Mouse (Mus musculus) cerebellum, adult 9-10 months (tissue): ENCODE results near the gene Zbtb45.

Source experiments
- DNase-seq: peaks from one replicate; pipeline ENCODE4 v3.0.0; 2022

The Zbtb45 gene

DNA sequence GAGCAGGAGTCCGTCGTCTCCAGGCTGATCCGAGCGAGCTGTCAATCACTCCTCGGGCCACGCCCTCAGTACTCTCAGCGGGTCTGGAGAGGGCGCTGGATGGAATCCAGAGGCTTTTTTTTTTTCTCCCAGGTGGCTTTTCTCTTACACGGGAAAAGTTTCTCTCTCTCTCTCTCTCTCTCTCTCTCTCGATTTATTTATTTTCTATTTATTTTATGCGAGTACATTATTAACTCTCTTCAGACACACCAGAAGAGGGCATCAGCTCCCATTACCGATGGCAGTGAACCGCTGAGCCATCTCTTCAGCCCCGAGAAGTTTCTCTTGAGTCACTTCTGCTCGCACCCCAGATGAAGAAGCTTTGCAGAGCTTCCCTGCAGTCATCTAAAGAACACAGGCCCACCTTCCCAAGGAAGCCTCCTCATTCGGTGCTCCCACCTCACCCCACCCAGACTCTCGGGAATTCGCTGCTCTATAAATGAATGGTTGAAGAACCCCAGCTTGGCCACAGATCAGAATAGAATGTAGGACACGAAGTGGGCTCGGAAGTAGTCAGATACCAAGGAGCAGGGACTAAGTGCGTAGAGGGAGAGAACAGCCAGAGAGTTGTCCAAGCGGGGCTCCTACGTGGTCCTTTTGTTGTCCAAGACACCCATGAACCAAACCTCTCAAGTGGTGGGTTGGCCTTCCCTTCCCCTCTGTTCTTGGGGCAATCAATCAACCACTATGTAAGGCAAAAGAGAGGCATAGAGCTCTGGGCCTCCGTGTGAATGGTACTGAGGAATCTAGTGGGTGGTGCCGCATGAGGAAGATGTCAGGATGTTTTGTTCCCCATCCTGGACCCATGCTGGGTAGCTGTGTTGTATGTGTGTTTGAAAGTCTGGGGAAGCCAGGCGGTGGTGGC, at the start of gene Zbtb45:
TSS of gene Zbtb45 (minus strand) at position 30 of the 904 bp plus-strand sequence.
- peak; percentile 53 for DNase-seq

DNA sequence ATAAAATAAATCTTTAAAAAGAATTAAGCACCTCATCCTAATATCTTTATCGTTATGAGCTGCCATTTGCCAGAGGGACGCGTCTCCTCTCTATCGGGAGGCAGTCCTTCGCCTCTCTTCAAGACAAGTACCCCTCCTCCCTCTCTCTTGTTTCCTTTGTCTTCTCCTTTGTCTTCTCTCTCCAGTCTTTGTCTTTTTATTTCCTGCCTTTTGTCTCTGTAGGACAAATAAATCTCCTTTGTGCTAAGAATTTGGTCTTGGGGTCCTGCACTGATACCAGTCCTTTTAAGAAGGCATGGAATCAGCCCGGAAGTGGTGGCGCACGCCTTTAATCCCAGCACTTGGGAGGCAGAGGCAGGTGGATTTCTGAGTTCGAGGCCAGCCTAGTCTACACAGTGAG, 49.7 kb upstream of the Zbtb45 start:
- no peak for DNase-seq

DNA sequence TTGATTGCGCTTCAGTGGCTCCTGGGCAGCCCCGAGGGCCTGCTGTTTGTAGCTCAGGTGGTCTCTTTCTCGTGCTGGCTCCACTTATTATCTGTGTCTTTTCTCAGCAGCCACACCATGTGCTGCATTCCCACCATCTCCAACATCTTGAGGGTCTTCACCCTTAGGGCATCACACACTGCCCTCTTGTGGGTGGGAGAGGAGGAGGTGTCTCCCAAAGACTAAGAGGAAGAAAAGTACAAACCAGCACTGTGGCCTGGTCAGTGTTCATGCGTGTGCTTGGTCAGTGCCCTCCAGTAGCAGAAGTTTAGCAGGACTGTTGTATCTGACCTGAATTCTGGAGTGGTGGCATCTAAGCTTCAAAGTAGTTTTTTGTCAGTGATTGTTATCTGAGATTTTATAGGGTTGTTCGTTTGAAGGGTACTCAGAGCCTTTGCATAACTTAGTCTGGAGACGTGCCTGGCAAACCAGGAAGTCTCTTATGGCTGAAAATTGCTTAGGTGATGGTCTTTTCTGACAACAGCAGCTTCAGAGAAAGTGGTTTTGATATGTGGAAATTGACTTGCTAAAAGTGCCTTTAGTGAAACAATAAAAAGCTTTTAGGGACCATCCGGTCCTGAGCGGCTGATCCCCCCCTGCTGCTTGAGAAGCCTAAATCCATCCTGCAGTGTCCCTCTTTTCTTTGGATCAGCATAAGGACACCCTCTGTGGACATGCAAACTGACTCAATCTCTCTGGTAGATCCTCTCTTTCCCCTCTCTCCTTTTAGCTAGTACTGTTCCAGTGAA, 47.3 kb upstream of the Zbtb45 start:
- peak; percentile 11 for DNase-seq

DNA sequence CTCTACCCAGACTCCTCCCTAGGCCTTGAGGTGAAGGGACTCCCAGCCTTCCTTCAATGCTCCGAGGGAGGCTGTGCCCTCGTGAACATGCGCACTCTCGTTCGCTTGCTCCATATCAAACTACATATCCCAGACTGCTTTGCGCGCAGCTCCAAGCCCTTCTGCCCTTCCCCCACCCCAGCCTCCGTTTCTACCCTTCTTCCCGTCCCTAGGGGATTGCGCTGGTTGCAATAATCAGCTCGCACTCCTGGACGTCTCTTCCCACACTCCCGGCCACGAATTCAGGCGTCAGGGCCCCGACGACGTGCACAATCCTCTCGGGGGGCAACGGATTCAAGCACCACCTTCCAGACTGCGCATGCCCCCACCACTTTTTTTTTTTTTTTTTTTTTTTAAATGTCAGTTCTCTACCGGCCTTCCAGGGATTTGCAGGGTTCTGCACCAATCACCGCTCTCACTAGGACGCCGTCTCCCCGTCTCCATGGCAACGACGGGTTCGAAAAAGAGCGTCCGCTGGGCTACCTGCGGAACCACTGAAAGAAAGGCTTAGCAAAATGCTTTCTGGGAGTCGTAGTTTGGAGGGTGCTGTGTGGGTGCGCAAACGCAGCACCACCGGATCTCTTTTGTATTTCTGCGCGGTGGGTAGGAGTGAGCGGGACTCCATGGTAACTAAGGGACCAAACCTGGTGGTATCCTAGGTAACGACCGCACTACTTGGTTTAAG, 44.6 kb upstream of the Zbtb45 start, which contains the start of gene Mzf1:
TSS of gene Mzf1 (minus strand) at position 478 of the 724 bp plus-strand sequence.
- peak; percentile 98 for DNase-seq

DNA sequence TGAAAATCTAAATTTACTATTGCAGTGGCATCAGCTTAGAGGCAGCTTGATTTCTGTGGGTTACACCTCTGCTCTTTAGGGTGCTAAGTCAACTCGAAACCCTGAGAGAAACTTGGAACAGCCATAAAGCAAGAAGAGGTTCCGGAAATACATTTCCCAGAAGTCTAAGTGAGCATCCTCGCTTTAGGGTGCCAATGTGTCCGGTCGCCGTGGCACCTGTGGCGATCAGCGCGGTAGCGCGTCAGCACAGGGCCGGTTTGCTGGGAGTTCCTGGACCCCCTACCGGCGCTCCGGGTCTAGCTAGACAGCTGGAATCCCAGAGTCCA, 44.1 kb upstream of the Zbtb45 start:
- DNase-seq: no peak

DNA sequence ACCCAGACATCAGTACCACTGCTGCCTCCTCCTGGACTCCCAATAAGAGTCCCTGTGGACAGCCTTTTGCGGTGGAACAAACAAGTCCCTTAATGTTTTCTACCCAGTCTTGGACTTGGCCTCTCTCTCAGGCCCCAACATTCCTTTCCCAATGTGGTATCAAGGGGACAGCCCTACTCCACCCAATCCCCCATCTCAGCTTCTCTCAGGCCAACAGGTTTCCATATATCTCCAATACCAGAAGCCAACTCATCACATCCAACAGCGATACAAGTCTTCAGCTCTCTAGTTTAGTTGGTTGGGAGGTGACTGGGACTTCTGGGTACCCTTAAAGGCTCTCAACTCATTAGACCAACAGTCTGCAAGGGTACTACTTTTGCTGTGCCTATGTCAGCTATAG, 43.7 kb upstream of the Zbtb45 start:
- DNase-seq: no peak

DNA sequence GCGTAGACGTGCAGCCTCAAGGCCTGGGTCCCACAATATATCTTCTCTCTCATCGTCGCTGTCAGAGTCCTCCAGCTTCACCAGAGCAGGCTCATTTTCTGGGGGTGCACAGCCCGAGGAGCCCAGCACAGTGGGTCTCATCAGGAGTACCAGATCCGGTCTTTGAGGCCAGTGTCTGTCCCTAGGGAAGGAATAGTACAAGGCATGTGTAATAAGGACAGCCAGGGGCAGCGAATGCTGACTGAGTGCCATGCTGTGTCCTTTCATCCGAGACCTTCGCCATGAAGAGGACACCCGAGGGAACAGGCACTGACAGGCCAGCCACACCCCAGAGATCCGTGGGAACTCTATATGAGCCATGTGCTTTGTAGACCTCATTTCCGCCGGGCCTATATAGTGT, 43.2 kb upstream of the Zbtb45 start:
- DNase-seq: peak; percentile 67

DNA sequence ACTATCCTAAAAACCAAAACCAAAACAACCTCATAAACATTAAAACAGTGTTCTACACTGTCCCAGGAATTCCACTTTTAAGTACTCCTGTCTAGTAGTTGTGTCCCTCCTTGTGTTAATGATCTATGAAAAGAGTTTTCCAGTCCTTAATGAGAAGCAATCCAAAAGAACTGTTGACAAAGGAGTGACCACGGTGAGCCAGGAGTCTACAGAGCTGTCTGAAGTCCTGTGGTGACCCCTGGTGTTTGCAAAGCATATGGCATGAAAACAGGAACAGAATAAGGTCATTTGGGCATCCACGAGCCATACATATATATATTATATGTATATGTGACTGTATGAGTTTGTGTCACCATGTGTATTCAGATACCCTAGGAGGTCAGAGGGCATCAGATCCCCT, 36.2 kb upstream of the Zbtb45 start:
- DNase-seq: peak; percentile 82

DNA sequence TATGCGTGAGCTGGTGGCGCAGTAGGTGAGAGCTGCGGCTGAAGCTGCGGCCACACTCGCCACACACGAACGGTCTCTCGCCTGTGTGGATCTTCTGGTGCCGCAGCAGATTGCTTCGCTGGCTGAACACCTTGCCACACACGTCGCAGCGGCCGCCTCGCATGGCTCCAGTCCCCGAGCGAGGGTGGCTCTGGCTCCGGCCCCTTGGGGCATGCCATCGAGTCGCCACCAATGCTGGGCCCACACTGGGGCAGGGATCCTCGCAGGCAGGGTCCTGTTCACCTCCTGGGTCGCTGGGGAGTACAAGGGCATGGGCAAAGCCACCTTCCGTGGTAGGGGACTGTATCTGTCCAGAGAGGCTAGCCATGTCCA, 34.4 kb upstream of the Zbtb45 start:
- DNase-seq: no peak

DNA sequence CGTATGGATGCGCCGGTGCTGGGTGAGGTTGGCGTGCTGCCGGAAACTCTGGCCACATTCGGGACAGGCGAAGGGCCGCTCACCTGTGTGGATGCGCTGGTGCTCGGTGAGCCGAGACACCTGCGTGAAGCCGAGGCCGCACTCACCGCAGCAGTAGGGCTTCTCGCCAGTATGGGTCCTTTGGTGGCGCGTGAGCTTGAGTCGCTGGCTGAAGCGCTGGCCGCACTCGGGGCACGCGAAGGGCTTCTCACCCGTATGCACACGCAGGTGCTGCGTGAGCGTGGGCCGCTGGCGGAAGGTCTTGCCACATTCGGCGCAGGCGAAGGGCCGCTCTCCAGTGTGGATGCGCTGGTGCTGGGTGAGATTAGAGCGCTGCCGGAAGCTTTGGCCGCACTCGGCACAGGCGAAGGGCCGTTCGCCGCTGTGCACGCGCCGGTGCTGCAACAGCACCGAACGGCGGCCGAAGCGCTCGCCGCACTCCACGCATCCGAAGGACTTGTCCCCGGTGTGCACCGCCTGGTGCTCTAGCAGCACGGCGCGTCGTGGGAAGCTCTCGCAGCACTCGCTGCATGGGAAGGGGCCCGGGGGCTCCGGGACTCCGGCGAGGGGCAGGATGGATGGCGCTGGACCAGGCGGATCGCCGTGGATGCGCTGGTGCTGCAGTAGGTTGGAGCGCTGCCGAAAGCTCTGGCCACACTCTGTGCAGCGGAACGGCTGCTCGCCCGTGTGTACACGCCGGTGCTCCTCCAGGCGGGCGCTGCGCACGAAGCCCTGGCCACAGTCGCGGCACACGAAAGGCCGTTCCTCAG, 33.8 kb upstream of the Zbtb45 start:
- peak; percentile 82 for DNase-seq

DNA sequence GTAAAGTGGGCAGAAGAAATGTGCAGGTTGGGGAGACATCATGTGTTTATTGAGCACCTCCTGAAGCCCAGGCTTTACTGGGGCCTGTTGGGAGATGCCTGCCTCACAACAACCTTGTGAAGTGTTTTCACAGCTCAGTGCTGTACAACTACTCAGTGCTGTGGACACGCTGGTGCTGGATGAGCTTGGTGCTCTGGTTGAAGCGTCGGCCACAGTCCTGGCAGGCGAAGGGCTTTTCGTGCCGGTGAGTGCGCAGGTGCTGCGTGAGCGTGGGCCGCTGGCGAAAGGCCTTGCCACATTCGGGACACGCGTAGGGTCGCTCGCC, 33.2 kb upstream of the Zbtb45 start:
- DNase-seq: no peak

DNA sequence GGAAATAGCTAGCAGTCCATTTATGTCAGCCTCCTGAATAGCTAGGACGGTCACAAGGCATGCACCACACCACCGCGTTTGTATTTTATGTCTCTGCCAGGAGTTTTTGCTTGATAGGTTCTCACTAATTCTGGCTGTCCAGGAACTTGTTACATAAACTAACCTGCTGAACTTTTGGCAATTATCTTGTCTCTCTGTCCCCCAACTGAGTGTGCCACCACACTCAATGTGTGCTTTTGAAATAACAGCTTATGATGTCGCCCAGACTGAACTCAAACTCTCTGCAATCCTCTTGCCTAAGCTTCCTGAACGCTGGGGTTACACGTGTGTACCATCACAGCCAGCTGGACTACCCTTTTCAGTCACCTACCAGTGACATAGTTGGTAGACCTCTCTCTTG, 32.7 kb upstream of the Zbtb45 start:
- DNase-seq: peak; percentile 61

DNA sequence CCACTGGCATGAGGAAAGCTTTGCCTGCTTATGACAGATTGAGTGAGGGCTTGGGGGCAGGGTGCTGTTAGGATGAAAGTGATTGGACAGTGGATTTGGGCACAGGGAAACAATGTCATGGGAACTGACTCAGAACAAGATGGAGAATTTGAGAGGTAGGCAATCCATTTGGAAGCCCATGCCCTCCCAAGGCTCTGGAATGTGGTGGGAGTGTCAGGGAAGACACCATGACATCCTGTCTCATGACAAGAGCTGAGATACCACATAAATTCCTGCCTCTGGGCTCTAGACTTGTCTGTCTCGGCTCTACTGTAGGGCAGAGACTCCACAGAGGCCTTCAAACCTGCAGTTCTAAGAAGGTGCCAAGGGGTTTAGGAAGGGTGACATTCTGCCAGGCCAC, 31.4 kb upstream of the Zbtb45 start:
- peak; percentile 43 for DNase-seq

DNA sequence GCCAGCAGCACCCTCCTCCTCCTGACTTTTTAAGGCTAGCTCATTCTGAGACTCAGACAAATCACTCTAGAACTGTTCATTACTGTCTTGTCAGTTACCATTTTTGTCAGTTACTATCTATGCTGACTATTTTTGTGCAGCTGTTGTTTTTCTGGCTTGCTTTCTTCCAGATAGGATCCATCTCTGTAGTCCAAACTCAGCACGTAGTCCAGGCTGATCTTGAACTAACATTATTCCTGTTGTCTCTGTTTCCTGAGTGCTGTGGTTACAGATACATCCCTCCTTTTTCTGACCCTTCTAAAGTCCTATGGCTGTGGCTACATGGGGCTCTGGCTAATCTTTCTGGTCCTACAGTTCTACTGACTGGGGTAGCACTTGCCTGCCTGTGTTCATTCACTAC, 29.3 kb upstream of the Zbtb45 start:
- DNase-seq: peak; percentile 52

DNA sequence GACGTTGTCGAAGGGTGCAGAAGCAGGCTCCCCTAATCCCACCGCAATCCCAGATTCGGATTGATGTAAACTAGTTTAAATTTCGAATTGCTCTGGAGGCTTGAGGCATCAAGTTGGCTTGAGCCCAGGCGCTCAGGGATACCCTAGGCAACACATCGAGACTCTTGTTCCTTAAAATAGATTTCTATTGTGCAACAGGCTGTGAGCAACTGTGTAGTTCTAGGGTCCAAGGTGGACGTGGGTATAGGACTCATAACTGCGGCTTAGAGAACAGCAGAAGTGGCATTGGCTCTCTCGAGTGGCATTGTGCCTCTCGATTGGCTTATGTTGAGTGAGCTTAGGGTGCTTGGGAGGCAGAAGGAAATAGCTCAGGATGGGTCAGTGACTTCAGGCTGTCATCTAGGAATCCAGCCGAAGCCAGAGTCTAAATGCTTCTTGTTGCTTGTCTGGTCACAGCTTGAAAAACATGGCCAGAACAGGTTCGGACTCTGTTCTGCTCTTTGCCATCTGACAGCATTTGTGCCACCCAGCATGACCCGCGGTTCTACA, 28.9 kb upstream of the Zbtb45 start:
- DNase-seq: no peak

DNA sequence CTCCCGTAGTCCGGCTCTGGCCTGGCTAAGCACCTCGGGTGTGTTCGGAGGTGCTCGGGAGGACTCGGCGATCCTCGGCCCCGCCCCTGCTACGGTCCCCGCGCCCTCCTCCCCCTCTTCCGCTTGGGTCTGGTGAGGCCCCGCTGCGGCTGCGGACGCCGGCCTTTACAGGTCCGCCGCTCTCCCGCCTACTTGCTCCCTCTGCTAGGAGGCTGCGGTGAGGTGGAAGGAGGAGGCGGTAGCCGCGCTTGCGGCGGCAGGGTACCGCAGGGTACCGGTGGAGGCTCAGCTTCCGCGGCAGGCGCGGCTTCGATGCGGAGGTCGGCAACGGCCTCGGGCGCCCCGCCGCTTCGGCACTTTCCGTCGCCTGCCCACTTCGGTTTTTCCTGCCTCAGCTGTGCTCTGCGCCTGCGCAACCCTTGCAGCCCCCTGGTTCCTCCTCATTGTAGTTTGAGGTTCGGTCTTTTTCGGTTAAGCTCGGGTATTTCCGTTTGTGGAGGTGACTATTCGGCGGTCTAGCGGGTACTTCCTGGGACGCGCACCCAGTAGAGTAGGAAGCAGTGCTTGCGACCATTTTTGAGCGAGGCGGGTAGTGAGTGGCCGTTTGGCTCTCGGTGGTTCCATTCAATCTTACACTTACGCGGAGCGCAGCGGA, 28.2 kb upstream of the Zbtb45 start, which contains the start of gene Ube2m:
TSS of gene Ube2m (minus strand) at position 375 of the 655 bp plus-strand sequence.
- DNase-seq: peak; percentile 99

DNA sequence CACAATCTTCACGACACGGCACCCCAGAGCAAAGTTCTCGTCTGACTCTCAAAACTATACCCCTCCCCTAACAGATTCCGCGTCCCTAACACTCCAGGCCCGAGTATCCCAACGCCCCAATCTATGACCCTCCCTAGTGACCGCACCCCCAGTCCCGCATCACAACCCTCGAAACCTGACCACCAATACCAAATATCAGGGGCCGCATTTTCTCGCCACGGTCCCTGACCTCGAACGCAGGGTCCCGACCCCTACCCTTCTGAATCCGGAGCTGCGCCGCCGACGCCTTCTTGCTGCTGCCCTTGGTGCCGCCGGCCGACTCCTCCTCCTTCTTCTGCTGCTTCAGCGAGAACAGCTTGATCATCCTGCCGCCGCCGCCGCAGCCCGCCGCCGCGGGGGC, 27.5 kb upstream of the Zbtb45 start:
- DNase-seq: peak; percentile 74

DNA sequence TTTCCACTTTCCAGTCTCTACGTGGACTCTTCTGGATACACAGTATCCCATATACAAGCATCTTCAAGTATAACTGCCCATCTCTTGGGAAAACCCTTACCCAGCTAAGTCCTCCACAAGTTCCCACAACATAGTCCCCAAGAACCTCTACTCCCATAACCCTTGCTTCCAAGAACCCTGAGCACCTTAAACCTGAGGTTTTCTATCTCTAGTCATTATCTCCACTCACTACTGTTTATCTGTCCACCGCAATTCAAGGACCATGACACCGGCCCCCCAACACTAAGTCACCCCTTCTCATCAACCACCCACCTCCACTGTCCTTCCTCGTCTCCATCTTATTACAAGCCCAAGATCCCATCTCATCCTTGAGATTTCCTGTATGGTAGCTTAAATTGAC, 27.0 kb upstream of the Zbtb45 start:
- DNase-seq: peak; percentile 53

DNA sequence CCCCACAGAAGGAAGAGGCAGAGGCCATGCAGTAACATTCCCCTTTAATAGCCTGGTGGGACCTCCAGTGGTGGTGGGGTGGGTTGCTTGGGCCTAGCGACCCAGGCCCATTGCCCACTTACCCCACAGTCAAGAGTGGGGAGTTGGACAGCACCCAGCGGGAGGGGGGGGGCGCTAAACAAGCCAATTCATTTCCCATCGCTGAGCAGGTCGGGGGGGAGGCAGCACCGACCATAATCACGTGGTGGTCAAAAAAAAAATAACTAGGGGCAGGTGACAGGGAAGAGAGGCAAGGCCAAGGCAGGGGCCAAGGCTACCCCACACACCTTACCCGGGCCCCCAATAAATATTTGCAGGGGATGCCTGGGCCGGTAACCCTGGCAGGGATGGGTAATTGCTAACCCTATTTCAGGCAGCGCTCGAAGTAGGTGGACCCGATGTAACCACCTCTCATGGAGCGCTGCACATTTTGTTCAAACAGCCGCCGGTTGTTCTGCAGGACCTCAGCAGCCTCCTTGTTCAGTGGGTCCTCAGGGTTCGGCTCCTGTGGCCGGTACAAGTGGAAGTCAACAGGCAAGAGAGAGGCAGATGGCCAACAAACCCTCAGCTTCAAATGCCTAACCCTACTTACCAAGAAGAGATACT, 25.5 kb upstream of the Zbtb45 start:
- DNase-seq: no peak

DNA sequence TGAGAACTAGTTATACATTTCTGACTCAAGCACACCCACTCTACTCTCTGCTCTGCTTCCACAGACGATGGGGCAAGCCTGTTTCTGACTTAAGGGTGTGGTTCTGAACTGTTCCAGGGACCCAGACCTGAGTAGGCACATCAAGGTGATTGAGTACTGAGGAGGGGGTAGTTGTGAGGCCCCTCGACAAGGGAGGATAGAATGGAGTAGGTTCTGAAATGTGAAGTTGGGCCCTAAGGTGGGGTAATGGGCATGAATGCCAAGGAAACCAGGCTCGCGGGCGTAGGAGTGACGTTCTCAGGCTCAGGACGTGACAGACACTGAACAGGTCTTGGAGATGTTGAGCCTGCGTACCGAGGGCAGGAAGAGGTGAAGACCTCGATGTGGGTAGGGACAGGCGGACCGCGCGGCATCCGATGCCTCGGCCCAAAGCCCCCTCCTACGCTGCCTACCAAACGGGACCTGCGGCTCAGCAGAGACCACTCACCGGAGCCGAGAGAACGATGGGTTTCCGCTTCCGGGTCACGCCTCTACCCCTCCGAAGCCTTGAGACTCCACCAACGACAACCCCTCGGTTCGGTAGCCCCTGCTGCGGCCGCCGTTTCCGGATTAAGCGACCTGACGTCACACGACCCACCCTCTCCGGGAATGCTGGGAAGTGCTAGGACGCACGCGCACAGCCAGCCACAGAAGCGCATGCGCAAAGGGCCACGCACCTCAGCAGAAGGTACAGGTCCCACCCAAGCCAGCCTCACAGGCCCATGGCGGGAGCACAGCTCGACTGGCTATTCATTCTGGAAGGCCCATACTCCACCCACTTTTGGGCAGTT, 24.5 kb upstream of the Zbtb45 start, which contains the start of gene Chmp2a:
TSS of gene Chmp2a (minus strand) at position 660 of the 830 bp plus-strand sequence.
- DNase-seq: peak; percentile 97
